ENCODE assay signal across 21 mouse cellular contexts in genomic region chr1:188656121-188656520, GRCm38 (mm10).
"Had no signal": no experiment of that assay in that cellular context is flagged by ENCODE, and none has a peak within 500 bp of the region (broad histone marks: within the 10 kb centered on the region; RNA-seq: fewer than 3 reads in every experiment).

No protein-coding gene starts in this region.

- H3K4me1 ChIP-seq: intestine, embryonic 15.5 days; liver, embryonic 12.5 days; liver, embryonic 15.5 days; stomach, embryonic 15.5 days had no signal

- H3K4me3 ChIP-seq: intestine, embryonic 15.5 days; kidney, embryonic 15.5 days; layer of hippocampus, adult 2 months; limb, embryonic 10.5 days; limb, embryonic 13.5 days; liver, embryonic 12.5 days; liver, embryonic 15.5 days; lung, embryonic 15.5 days; stomach, embryonic 15.5 days had no signal

- H3K36me3 ChIP-seq: intestine, embryonic 15.5 days; kidney, embryonic 15.5 days; limb, embryonic 10.5 days; limb, embryonic 13.5 days; liver, embryonic 12.5 days; liver, embryonic 15.5 days; lung, embryonic 15.5 days; stomach, embryonic 15.5 days had no signal

- H3K27ac ChIP-seq: intestine, embryonic 15.5 days; kidney, embryonic 15.5 days; layer of hippocampus, adult 2 months; limb, embryonic 10.5 days; limb, embryonic 13.5 days; liver, embryonic 12.5 days; liver, embryonic 15.5 days; lung, embryonic 15.5 days; stomach, embryonic 15.5 days had no signal

- H3K27me3 ChIP-seq: intestine, embryonic 15.5 days; kidney, embryonic 15.5 days; liver, embryonic 15.5 days; lung, embryonic 15.5 days; stomach, embryonic 15.5 days had no signal

- DNase-seq: kidney, adult 11 months; kidney, adult 8-10 months; kidney, postnatal 10 days; kidney, postnatal 4 days; layer of hippocampus, adult 9-11 months; liver; lung, adult 18-20 months; lung, postnatal 14 days; lung, postnatal 4 days; right cerebral cortex, postnatal 25 days; spleen, adult 18-20 months; thymus, postnatal 25 days had no signal

- H3K9ac ChIP-seq: intestine, embryonic 15.5 days; kidney, embryonic 15.5 days; limb, embryonic 13.5 days; liver, embryonic 12.5 days; liver, embryonic 15.5 days; lung, embryonic 15.5 days; stomach, embryonic 15.5 days had no signal

- H3K9me3 ChIP-seq: intestine, embryonic 15.5 days; kidney, embryonic 15.5 days; limb, embryonic 10.5 days; limb, embryonic 13.5 days; liver, embryonic 12.5 days; liver, embryonic 15.5 days; lung, embryonic 15.5 days; stomach, embryonic 15.5 days had no signal

- H3K4me2 ChIP-seq: intestine, embryonic 15.5 days; kidney, embryonic 15.5 days; limb, embryonic 13.5 days; liver, embryonic 12.5 days; liver, embryonic 15.5 days; lung, embryonic 15.5 days; stomach, embryonic 15.5 days had no signal

- ATAC-seq: intestine, embryonic 15.5 days; liver, embryonic 12.5 days had no signal
